Mouse (Mus musculus) neural tube, embryonic 14.5 days (tissue): ENCODE measurements at regions not wholly inside any gene's neighbourhood (a gene's known extent, or its start where the extent isn't known, plus 50 kb on each side); places are given as distances from the start of the nearest gene placed in this dataset.

Source experiments
- ATAC-seq: fragments of 200-750 bp; cut with Nextera tagmentation; 2 replicates; pipeline ENCODE4 v1.8.0; 2017; ENCODE audit warnings: low read depth, mild to moderate bottlenecking, moderate TSS enrichment, moderate library complexity
- H3K27ac ChIP-seq: fragments of 300-500 bp; sonication (generic); 2 replicates; pipeline ENCODE4 v1.5.1; 2014; ENCODE audit warnings: low read depth, mild to moderate bottlenecking, control low read depth, low read length, moderate library complexity, mixed read lengths
- H3K27me3 ChIP-seq: fragments of 300-500 bp; sonication (generic); 2 replicates; pipeline ENCODE4 v1.6.1; 2014; ENCODE audit warnings: low read length; ENCODE audit not compliant: control insufficient read depth, insufficient read depth
- H3K36me3 ChIP-seq: fragments of 300-500 bp; sonication (generic); 2 replicates; pipeline ENCODE4 v1.6.1; 2014; ENCODE audit warnings: low read length, mixed read lengths; ENCODE audit not compliant: control insufficient read depth, insufficient read depth
- H3K4me1 ChIP-seq: fragments of 300-500 bp; sonication (generic); 2 replicates; pipeline ENCODE4 v1.6.1; 2014; ENCODE audit warnings: low read length; ENCODE audit not compliant: control insufficient read depth, insufficient read depth
- H3K4me2 ChIP-seq: fragments of 300-500 bp; sonication (generic); 2 replicates; pipeline ENCODE4 v1.6.1; 2014; ENCODE audit warnings: mild to moderate bottlenecking, low read depth, low read length, control low read depth
- H3K4me3 ChIP-seq: fragments of 300-500 bp; sonication (generic); 2 replicates; pipeline ENCODE4 v1.5.1; 2014; ENCODE audit warnings: low read depth, low read length, control low read depth, mixed read lengths
- H3K9ac ChIP-seq: fragments of 300-500 bp; sonication (generic); replicated peaks from 2 replicates; pipeline ENCODE4 v1.6.1; 2014; ENCODE audit warnings: low read depth, mild to moderate bottlenecking, control low read depth, low read length, mixed read lengths
- H3K9me3 ChIP-seq: fragments of 300-500 bp; sonication (generic); 2 replicates; pipeline ENCODE4 v1.6.1; 2016; ENCODE audit warnings: low read length; ENCODE audit not compliant: control insufficient read depth
- WGBS: fragments of 180-500 bp; shearing (Covaris S2); extraction: QIAGEN DNeasy Blood & Tissue Kit; methylation state at CpG from one replicate; pipeline ENCODE4 v1.1.7; 2014; 5-methylcytosine and 5-hydroxymethylcytosine counted together

DNA sequence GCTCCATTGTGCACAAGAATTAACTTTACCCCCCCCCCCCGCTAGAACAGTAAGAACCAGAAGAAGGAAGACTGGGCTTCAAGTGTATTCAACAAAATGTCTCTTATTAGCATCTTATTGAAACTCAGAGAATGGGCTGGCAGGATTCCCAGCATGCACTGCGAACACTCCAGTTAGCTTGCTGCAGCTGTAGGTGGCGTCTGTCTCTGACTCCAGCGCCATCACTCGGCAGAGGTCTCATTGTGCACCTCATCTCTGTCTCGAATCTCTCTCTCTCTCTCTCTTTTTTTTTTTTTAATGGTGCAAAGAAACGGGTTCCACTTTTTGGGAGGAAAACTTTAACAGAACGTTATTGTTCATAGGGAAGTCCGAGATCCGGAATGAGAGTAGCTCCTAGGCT, 221.6 kb downstream of the Agtpbp1 start:
- WGBS: 73% methylated on average over 10 of the region's 10 CpGs
- no peaks in the 10 kb centered on the region for H3K4me1 ChIP-seq
- no peak overlapping the region for H3K27ac ChIP-seq
- no peaks in the 10 kb centered on the region for H3K36me3 ChIP-seq
- ATAC-seq: no peak
- H3K4me3 ChIP-seq: no peak overlapping the region
- no peak overlapping the region for H3K9ac ChIP-seq
- no peaks in the 10 kb centered on the region for H3K27me3 ChIP-seq
- no peaks in the 10 kb centered on the region for H3K9me3 ChIP-seq
- no peak overlapping the region for H3K4me2 ChIP-seq

- H3K9me3 ChIP-seq: no peaks in the 10 kb centered on the region
- no peak overlapping the region for H3K27ac ChIP-seq
- H3K4me1 ChIP-seq: no peaks in the 10 kb centered on the region
- no peaks in the 10 kb centered on the region for H3K36me3 ChIP-seq
- ATAC-seq: no peak
- H3K4me2 ChIP-seq: no peak overlapping the region
- 89% methylated on average over 7 of the region's 7 CpGs for WGBS
- H3K9ac ChIP-seq: no peak overlapping the region
- H3K4me3 ChIP-seq: no peak overlapping the region
- H3K27me3 ChIP-seq: no peaks in the 10 kb centered on the region
Measured at GRCm38 (mm10) chr13:59361323-59361722, 223.7 kb downstream of the Agtpbp1 start.

- no peak for ATAC-seq
- Histone ChIP-seq H3K9ac (no peak overlapping the region), H3K36me3 (no peaks in the 10 kb centered on the region), H3K27me3 (no peaks in the 10 kb centered on the region), H3K9me3 (no peaks in the 10 kb centered on the region), H3K4me1 (no peaks in the 10 kb centered on the region), H3K27ac (no peak overlapping the region), H3K4me3 (no peak overlapping the region), H3K4me2 (no peak overlapping the region)
- 84% methylated on average over 3 of the region's 3 CpGs for WGBS
Measured at GRCm38 (mm10) chr13:59360026-59360425, 225.0 kb downstream of the Agtpbp1 start.

- Histone ChIP-seq H3K4me2 (no peak overlapping the region), H3K4me1 (no peaks in the 10 kb centered on the region), H3K36me3 (no peaks in the 10 kb centered on the region), H3K27me3 (no peaks in the 10 kb centered on the region), H3K9me3 (no peaks in the 10 kb centered on the region), H3K9ac (no peak overlapping the region), H3K27ac (no peak overlapping the region), H3K4me3 (no peak overlapping the region)
- 76% methylated on average over 3 of the region's 3 CpGs for WGBS
- ATAC-seq: no peak
Measured at GRCm38 (mm10) chr13:59358421-59358820, 226.6 kb downstream of the Agtpbp1 start.

DNA sequence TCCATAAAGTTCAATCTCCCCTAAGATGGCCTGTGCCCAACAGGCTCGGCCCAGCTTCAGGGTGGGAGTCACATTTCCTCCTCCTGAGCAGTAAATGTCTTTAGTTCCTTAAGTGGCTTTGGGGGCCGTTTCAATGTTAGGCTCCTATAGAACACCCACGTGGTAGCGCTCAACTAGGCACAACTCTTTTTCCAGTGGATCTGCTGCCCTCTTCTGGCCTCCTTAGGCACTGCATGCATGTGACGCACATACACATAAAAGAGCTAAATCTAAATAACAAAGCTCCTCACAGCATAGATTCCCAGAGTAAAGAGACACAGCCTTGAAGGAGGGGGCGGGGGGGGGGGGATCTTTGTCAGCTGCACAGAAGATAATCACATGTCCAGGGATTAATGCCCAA, 233.6 kb downstream of the Agtpbp1 start:
- ATAC-seq: no peak
- Histone ChIP-seq H3K27me3 (no peaks in the 10 kb centered on the region), H3K4me3 (no peak overlapping the region), H3K36me3 (no peaks in the 10 kb centered on the region), H3K4me1 (peaks cover 4% of the 10 kb centered on the region; the same call in 1 of the 2 replicates), H3K9ac (no peak overlapping the region), H3K9me3 (no peaks in the 10 kb centered on the region), H3K27ac (0 out of 2 replicates have a peak overlapping the region, but pooled peaks have one; percentile 45), H3K4me2 (no peak overlapping the region)
- WGBS: 55% methylated on average over 6 of the region's 6 CpGs

GRCm38 (mm10) chr13:59350613-59351150, 234.3 kb downstream of the Agtpbp1 start:
- H3K36me3 ChIP-seq: no peaks in the 10 kb centered on the region
- 0 out of 2 replicates have a peak, but pooled peaks have one; percentile 58 for ATAC-seq
- H3K4me3 ChIP-seq: no peak overlapping the region
- H3K9me3 ChIP-seq: no peaks in the 10 kb centered on the region
- no peak overlapping the region for H3K4me2 ChIP-seq
- no peaks in the 10 kb centered on the region for H3K27me3 ChIP-seq
- no peak overlapping the region for H3K9ac ChIP-seq
- peak overlapping the region; percentile 44; the same call in 1 of the 2 replicates for H3K27ac ChIP-seq
- H3K4me1 ChIP-seq: peaks cover 4% of the 10 kb centered on the region; the same call in 1 of the 2 replicates
- WGBS: 24% methylated on average over 7 of the region's 7 CpGs

DNA sequence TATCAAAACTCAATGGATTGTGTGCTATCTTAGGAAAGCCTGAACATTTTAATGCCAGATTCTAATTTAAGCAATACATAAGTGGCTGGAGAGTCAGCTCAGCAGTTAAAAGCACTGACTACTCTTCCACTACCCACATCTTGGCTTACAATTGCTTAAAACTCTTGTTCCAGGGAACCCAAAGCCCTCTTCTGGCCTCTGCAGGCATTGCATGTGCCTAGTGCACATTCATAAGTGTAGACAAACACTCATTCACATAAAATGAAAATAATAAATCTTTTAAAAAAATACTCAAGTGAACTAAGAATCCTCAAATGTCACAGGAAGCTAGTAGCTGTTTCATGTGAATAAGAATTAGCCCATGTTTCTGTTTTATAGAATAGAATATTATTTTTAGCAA, 236.5 kb downstream of the Agtpbp1 start:
- no peak for ATAC-seq
- H3K9me3 ChIP-seq: no peaks in the 10 kb centered on the region
- no peak overlapping the region for H3K9ac ChIP-seq
- peaks cover 4% of the 10 kb centered on the region; the same call in 1 of the 2 replicates for H3K4me1 ChIP-seq
- no peak overlapping the region for H3K4me3 ChIP-seq
- no peaks in the 10 kb centered on the region for H3K36me3 ChIP-seq
- no peak overlapping the region for H3K4me2 ChIP-seq
- no peaks in the 10 kb centered on the region for H3K27me3 ChIP-seq
- no peak overlapping the region for H3K27ac ChIP-seq

GRCm38 (mm10) chr13:59341871-59342270, 243.2 kb downstream of the Agtpbp1 start:
- no peak overlapping the region for H3K4me3 ChIP-seq
- no peaks in the 10 kb centered on the region for H3K27me3 ChIP-seq
- WGBS: 84% methylated on average over 13 of the region's 13 CpGs
- H3K27ac ChIP-seq: no peak overlapping the region
- H3K4me1 ChIP-seq: no peaks in the 10 kb centered on the region
- no peak overlapping the region for H3K9ac ChIP-seq
- no peaks in the 10 kb centered on the region for H3K9me3 ChIP-seq
- H3K4me2 ChIP-seq: no peak overlapping the region
- no peak for ATAC-seq
- no peaks in the 10 kb centered on the region for H3K36me3 ChIP-seq

DNA sequence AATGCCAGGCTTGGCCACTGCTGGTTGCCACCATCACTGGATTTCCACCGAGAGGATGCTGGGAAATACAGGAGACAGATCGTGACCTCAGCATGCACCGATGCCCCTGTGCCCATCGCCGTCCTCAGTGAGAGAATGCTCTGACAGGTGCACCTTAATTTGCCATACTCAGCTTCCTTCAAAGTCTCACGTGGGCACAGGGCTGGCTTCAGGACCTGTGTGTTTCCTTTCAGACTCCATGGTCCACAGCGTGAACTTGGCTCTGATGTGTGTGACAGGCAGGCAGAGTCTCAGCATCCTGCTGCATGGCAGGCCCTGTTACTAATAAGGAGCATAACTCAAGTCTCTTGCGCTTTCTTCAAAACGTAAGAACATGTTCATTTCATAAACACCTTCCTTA, 246.6 kb downstream of the Agtpbp1 start:
- WGBS: 93% methylated on average over 9 of the region's 9 CpGs
- H3K9ac ChIP-seq: no peak overlapping the region
- no peak overlapping the region for H3K4me2 ChIP-seq
- H3K9me3 ChIP-seq: no peaks in the 10 kb centered on the region
- ATAC-seq: no peak
- H3K27ac ChIP-seq: no peak overlapping the region
- H3K36me3 ChIP-seq: no peaks in the 10 kb centered on the region
- H3K4me1 ChIP-seq: no peaks in the 10 kb centered on the region
- H3K27me3 ChIP-seq: no peaks in the 10 kb centered on the region
- no peak overlapping the region for H3K4me3 ChIP-seq
